Mouse (Mus musculus): Measurements from ENCODE around the gene Fxyd3.

The Fxyd3 gene

GRCm38 (mm10) chr7:31076492-31076891 is at the start of gene Fxyd3:
Gene Fxyd3 (minus strand): TSS chr7:31076704.
- DNase-seq: no peak

GRCm38 (mm10) chr7:31125116-31125515 is 48.6 kb upstream of the Fxyd3 start:
- no peak for DNase-seq

DNA sequence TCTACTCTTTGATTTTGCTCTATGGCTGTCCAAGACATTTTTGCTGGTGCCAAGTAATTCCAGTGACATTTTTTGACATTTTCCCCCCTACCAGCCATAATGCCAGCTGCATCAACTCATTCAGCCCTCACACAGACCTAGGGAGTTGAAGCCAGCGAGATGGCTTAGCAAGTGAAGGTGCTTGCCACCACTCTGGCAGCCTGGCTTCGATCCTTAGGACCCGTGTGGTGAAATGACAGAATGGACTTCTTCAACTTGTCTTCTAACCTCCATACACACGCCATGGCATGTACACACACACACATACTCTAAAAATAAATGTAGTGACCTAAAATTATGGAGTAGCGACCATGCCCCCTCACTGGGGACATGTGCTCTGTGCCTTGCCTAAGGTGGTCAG is 47.9 kb upstream of the Fxyd3 start:
- DNase-seq: no peak

GRCm38 (mm10) chr7:31123697-31124096 is 47.2 kb upstream of the Fxyd3 start:
- no peak for DNase-seq

- DNase-seq: no peak
Measured at GRCm38 (mm10) chr7:31122641-31123631, 46.4 kb upstream of the Fxyd3 start.

- DNase-seq: no peak
Measured at GRCm38 (mm10) chr7:31119556-31119955, 43.1 kb upstream of the Fxyd3 start.

DNA sequence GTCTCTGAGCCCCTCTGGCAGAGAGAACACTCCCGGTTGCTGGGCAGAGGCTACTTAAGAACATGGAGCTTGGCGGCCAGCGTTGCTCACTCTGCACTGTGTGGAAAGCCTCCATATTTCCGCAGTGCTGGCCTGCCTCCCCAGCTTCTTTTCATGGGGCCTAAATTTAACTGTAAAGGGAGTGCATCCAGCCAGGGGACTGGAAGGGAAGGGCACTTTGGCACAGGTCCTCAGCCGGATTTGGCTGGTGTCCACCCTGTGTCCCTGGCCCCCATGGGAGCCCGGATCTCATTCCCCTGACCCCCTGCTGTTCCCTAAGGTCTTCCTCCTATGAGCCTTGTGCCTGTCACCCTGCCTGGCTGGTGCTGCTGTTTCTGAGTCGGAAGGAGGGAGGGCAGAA is 42.0 kb upstream of the Fxyd3 start:
- DNase-seq: no peak

DNA sequence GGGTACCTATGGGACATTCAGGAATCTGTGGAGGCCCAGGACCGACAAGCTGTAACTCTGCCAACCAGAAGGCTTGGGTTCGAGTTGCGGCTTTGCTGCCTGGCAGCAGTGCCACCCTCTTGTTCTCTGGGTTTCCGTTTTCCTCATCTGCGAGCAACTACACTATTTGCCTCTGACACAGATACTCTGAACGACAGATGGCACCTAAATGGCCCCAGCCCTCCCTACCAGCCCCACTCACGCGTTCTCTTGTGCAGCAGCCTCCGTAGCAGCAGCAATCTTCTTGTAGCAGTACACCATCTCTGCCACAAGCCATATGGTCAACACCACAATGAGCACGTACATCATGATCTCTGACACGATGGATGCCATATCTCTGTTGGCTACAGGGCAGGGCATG is 41.0 kb upstream of the Fxyd3 start:
- no peak for DNase-seq

GRCm38 (mm10) chr7:31116721-31117145 is 40.2 kb upstream of the Fxyd3 start:
- no peak for DNase-seq

- peak; percentile 71 for DNase-seq
Measured at GRCm38 (mm10) chr7:31115587-31116043, 39.1 kb upstream of the Fxyd3 start.

GRCm38 (mm10) chr7:31115182-31115581 is 38.7 kb upstream of the Fxyd3 start, which contains the start of gene Hpn:
Gene Hpn (minus strand): TSS chr7:31115290.
- peak; percentile 67 for DNase-seq

DNA sequence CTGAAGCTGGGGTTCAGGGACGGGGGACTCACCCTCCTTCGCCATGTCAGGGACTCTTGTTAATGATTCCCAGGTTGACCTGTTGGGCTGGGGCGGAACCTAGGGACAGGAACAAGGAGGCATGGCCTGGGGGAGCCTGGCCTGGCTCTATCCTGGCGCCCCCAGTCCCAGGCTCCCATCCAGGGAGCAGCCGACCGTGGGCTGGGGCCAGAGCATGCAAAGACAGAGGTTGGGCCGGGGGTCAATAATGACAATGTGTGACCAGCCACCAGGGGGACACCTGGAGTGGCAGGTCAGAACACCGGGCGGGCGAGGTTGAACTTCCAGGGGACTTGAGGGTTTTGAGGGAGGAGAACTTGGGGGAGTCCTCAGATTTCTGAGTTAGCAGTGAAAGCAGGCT is 38.1 kb upstream of the Fxyd3 start:
- DNase-seq: no peak

DNA sequence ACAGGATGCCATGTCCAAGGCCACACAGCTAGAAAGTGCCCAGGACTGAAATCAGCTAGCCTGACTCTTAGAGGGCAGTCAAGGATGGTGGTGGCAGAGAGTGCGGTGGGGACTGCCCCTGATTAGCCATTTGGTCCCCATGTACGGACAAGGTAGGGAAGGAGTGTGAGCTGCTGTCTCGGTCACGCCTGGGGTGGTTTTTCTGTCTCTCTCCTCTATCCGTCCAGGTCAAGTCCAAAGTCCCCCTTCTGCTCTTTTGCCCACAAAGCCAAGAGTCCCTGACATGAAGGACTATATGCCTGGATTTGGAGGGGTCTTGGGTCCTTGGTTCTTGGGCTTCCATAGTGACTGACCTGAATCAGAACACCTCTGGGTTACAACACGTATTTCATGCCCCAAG is 37.3 kb upstream of the Fxyd3 start:
- no peak for DNase-seq

DNA sequence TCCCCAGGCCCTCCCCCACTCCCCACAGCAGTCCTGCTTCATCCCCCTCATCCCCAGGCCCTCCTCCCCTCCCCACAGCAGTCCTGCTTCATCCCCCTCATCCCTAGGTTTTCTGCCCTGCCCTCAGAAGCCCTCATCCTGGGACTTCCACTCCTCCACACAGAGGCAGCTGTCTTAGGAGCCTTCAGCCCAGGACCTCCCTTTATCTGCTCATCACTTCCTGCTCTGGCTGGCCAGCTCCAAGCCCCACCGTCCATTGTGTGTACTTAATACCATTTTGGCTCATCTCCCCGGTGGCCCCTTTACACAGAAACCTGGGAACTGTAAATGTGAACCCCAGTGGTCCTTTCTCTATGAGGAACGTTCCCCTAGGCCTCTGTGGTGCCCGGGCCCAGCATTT is 35.5 kb upstream of the Fxyd3 start:
- no peak for DNase-seq

DNA sequence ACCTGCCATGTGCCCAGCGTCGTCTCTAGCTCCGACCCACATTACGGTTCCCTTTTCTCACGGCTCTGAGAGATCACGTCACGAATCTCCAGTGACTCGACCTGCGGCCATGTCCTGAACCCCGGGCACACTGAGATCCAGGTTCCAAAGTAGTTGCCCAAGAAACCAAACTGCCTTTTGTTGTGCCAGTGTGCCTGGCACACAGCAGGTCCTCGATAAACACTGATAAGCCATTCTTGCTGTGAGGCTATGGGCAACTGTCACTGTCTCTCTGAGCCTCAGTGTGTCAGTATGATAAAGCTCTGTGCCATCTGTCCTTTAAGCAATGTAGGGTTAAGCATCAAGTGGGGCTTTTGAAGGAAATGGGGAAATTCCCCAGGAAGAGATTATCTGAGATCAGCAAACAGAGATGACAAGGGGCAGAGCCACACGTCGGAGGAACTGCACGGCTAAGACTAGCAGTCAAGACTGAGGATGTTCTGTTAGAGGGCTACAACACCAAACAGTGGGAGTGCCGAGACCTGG is 34.4 kb upstream of the Fxyd3 start:
- no peak for DNase-seq

GRCm38 (mm10) chr7:31109796-31110195 is 33.3 kb upstream of the Fxyd3 start:
- DNase-seq: no peak

DNA sequence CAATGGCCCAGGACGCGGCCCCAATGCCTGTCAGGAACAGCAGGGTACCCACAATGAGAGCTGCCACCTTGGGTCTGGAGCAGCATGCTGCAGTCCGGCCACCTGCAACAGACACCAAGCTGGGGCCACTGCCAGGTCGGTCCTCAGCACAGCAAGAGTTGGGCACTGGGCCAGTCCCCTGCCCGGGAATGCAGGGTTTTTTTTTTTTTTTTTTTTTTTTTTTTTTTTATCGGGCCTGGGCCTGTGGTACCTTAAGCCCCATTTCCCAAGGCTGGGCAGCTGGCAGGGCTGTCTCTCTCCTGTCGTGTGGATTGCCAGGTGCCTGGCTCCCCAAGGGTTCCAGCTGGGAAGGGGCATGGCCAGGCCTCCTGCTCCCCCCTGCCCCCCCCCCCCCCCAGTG is 32.6 kb upstream of the Fxyd3 start:
- DNase-seq: peak; percentile 62

DNA sequence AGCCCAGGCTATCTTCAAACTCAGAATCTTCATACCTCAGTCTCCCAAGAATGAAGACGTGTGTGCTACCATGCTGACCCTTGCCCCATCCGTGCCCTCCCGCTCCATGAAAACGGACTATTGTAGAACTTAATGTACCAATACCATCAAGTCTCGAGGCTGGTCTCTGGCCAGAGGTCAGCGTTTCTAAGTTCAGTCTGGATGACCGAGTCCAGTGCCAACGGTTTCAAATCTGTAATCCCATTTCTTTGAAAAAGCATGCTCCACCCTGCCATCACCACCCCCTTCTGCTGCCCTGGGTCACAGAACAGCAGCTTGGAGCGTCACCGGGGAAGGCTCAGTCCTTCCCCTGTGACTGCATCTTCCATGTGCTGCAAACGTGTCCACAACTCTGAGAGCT is 31.3 kb upstream of the Fxyd3 start:
- DNase-seq: no peak

GRCm38 (mm10) chr7:31106166-31106565 is 29.7 kb upstream of the Fxyd3 start:
- no peak for DNase-seq

DNA sequence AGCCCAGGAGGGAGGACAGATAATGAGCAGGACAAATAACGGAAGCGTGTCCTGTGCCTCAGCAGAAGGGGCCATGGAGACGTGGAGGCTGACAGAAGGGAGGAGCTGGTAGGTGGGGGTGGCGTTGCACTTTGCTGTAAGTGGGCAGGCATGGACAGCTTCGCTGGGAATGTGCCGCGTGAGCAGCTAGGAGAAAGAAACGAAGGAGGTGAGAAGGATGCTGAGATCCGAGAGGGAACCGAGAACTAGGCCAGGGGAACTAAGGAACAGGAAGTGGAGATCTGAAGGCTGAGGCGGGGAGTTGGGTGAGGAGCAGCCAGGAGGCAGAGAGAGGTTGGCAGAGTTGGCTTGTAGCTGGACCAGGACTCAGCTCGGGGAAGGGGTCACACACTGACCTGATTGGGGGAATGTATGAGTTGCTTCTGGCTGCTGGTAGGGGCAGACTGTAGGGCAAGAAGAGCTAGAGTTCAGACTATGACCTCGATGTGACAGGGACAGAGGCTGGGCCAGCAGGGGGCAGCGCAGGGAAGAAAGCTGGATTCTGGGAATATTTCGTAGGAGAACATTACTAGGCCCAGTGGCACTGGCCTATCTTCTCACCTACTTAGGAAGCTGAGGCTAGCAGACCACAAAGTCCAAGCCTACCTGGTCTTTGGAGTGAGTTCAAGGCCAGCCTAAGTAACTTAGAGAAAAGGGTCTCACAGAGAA is 28.7 kb upstream of the Fxyd3 start:
- DNase-seq: peak; percentile 70

DNA sequence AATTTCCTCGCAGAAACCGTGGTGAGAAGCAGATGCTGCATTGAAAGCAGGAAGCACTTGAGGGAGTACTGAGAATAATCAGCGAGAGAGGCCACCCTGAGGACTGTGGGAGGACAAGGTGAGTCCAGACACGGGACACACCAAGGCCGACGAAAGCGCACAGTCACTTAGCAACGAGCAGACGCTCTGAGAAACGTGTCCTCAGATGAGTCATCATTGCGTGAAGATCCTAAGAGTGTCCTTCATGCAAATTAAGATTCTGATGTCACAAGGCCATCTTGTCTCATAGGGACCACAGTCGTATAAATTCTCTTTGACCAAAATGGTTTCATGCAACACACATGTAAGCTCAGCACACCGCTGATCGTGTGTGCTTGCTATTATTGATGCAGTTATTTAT is 24.3 kb upstream of the Fxyd3 start:
- DNase-seq: no peak

GRCm38 (mm10) chr7:31099612-31099982 is 23.1 kb upstream of the Fxyd3 start:
- no peak for DNase-seq

Measured in lung, postnatal 10 days (tissue).